Mouse (Mus musculus) bone marrow, adult 2 months (tissue): ENCODE measurements around the gene Olfr675.
"Not testable (repeated sequence)": the region's sequence is repeated elsewhere in the genome, so short reads cannot be mapped to it uniquely, and the experiment has no call there.

ENCODE experiments used
- CTCF ChIP-seq: fragments of 200-500 bp; IDR thresholded peaks from 2 replicates; pipeline ENCODE4 v1.5.1; 2011; ENCODE audit warnings: low read length, control low read depth; ENCODE audit not compliant: control insufficient read depth, insufficient read depth
- POLR2A ChIP-seq: fragments of 200-500 bp; IDR thresholded peaks from 2 replicates; pipeline ENCODE4 v1.6.1; 2011; ENCODE audit warnings: low read depth, mild to moderate bottlenecking, control low read depth, low read length, borderline replicate concordance; ENCODE audit not compliant: control insufficient read depth

DNA sequence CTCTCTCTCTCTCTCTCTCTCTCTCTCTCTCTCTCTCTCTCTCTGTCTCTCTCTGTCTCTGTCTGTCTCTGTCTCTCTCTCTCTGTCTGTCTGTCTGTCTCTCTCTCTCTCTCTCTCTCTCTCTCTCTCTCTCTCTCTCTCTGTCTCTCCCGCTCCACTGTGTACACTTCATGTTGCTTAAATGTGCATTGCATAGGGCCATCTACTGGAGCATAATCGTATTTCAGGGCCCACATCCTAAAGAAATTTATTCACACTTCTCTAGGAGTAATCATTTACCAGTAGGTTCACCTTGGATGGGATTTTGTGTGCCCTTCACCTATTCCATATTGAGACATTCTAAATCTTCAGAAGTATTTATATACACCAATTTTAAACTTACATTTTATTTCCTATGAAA is 55.8 kb downstream of the Olfr675 start:
- TF ChIP-seq POLR2A, CTCF: not testable (repeated sequence)
